Mouse (Mus musculus) ZHBTc4 (cell line): Measurements from ENCODE around the gene Vmn1r38.
"Not testable (repeated sequence)": the region's sequence is repeated elsewhere in the genome, so short reads cannot be mapped to it uniquely, and the experiment has no call there.

ENCODE experiments used
- DNase-seq: peaks from one replicate; pipeline ENCODE4 v3.0.0-alpha.2; 2011; ENCODE audit warnings: low read depth, low spot score

Gene Vmn1r38

DNA sequence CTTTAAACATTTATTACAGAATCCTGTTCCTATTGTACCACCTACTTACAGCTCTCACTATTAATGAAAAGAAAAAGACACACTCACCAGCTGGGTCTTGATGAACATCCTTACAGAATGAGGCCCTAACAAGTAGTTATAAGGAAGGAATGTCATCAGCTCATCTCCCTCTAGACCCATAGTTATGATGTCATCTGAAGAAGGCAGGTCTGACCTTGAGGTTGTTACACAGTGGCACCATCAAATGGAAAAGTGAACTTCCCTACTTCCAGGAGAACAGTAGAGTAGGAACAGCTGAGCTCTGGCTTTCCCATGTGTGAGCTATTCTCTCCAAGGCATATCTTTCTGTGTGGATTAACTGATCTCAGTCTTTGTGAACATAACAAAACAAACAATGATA, at the start of gene Vmn1r38:
Gene Vmn1r38 (minus strand): TSS at position 101 of the 400 bp plus-strand sequence.
- not testable (repeated sequence) for DNase-seq

DNA sequence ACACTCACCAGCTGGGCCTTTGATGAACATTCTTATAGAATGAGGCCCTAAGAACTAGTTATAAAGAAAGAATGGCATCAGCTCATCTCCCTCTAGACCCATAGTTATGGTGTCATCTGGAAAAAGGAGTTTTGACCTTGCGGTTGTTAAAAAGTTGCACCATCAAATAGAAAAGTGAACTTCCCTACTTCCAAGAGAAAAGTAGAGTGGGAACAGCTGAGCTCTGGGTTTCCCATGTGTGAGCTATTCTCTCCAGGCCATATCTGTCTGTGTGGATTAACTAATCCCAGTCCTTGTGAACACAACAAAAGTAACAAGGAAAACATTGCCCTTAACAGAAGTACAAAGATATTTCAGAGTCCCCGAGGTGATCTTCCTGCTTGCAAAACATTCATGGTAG, 28.1 kb upstream of the Vmn1r38 start, which contains the start of gene Vmn1r39:
Gene Vmn1r39 (minus strand): TSS at position 101 of the 400 bp plus-strand sequence.
- DNase-seq = no peak

- DNase-seq = no peak
Observed at GRCm38 (mm10) chr6:66806311-66806710, 23.9 kb upstream of the Vmn1r38 start.

DNA sequence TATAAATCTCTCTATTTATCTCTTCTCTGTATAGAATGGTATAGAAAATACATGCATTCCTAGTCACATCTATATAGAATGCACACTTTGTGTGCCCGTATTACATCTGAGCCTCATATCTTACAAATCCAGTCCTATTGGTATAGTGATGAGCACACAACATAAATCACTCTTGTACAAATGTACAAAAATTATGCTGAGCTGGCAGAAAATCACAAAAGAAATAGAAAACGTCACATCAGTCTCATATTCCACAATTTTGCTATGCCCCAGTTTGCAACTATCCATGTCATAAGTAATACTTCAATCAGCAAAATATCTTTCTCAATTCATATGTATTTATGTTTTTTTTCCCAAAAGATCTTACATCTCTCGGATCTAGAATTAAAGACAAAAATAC, 23.3 kb upstream of the Vmn1r38 start:
- no peak for DNase-seq

DNA sequence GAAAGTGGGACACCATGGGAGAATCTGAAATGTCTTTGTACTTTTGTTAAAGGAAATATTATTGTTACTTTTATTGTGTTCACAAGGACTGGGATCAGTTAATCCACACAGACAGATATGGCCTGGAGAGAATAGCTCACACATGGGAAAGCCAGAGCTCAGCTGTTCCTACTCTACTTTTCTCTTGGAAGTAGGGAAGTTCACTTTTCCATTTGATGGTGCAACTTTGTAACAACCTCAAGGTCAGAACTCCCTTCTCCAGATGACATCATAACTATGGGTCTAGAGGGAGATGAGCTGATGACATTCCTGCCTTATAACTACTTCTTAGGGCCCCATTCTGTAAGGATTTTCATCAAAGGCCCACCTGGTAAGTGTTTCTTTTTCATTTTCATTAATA, 53.3 kb downstream of the Vmn1r38 start, which contains the start of gene Vmn1r37:
Gene Vmn1r37 (plus strand): TSS at position 301 of the 400 bp plus-strand sequence.
- not testable (repeated sequence) for DNase-seq
